Mouse (Mus musculus) spleen, adult 2 months (tissue): ENCODE data around the gene Fam227a. TPM values are rescaled to one million over a fixed set of nuclear protein-coding genes. Genes with fewer than 3 reads are reported as not detected.

Source experiments
- DNase-seq, 2 experiments: peaks; one replicate each; pipeline versions ENCODE4 v3.0.0 to v3.0.0-alpha.2; 2012 to 2021; ENCODE audit warnings: low spot score in 2 of 2, low read depth in 1 of 2
- H3K27ac ChIP-seq: fragments of 200-500 bp; 2 replicates; pipeline ENCODE4 v1.5.1; 2012; ENCODE audit warnings: low read length, inconsistent platforms; ENCODE audit not compliant: insufficient read depth
- H3K27me3 ChIP-seq: fragments of 200-500 bp; 2 replicates; pipeline ENCODE4 v1.6.1; 2012; ENCODE audit warnings: mild to moderate bottlenecking, moderate library complexity, low read length, inconsistent platforms; ENCODE audit not compliant: control insufficient read depth, insufficient read depth
- H3K36me3 ChIP-seq: fragments of 200-500 bp; 2 replicates; pipeline ENCODE4 v1.6.1; 2012; ENCODE audit warnings: mild to moderate bottlenecking, low read length, inconsistent platforms; ENCODE audit not compliant: control insufficient read depth, insufficient read depth
- H3K4me1 ChIP-seq: fragments of 200-500 bp; 2 replicates; pipeline ENCODE4 v1.6.1; 2011; ENCODE audit warnings: inconsistent platforms; ENCODE audit not compliant: control insufficient read depth, insufficient read depth, insufficient read length
- H3K4me3 ChIP-seq: fragments of 200-500 bp; 2 replicates; pipeline ENCODE4 v1.5.1; 2011; ENCODE audit warnings: mild to moderate bottlenecking, inconsistent platforms; ENCODE audit not compliant: insufficient read depth, insufficient read length; ENCODE audit errors: extremely low read depth
- CTCF ChIP-seq: fragments of 200-500 bp; IDR thresholded peaks from 2 replicates; pipeline ENCODE4 v1.5.1; 2011; ENCODE audit warnings: mild to moderate bottlenecking, inconsistent platforms; ENCODE audit not compliant: insufficient read depth, insufficient read length, insufficient replicate concordance; ENCODE audit errors: extremely low read depth
- POLR2A ChIP-seq: fragments of 200-500 bp; IDR thresholded peaks from 2 replicates; pipeline ENCODE4 v1.6.1; 2011; ENCODE audit warnings: low read depth, low read length, inconsistent platforms
- WGBS: fragments of 180-500 bp; shearing (Covaris S2); methylation state at CpG from one replicate; pipeline ENCODE4 v1.1.7; 2018; 5-methylcytosine and 5-hydroxymethylcytosine counted together
- polyA plus RNA-seq: library from polyadenylated mRNA; depleted of rRNA; stranded (reverse); fragments of >200 nt; gene quantifications from 2 replicates; pipeline ENCODE4 v1.2.3, GENCODE M21; 2012

Fam227a gene
- polyA plus RNA-seq, 1 experiment: 0.41 TPM

DNA sequence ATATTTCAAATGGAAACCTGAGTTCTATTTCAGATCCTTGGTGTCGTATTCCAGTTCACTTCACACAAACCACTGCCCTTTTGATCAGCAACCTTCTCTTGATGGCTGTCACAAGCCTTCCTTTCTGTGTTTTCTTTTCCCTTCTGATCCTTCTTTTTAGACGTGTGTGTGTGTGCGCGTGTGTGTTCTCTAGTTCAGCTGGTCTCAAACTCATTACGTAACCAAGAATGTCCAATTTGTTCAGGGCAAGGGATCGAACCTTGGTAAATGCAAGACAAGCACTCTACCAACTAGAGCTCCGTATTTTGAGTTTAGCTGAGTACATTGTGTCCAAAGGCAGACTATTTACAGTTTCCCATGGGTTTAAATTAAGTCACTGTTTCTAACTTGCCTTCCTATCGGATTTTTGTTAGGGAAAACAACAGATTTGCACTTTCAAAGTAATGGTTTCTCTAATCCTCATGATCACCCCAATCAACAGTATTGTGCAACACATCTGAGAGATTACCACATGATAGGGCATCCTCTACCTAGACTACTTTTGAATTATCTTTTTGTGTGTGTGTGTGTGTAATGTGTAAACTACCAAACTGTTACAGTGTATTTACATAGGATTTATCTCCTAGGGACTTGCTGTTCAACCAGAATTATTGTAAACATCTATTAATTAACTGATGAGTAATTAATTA is 29.7 kb upstream of the Fam227a start:
- peak overlapping the region; percentile 95 for H3K4me3 ChIP-seq
- DNase-seq: no peak
- TF ChIP-seq CTCF: no peak
- TF ChIP-seq POLR2A: no peak
- WGBS: 9% methylated on average over 8 of the region's 8 CpGs
- no peaks in the 10 kb centered on the region for H3K36me3 ChIP-seq
- no peaks in the 10 kb centered on the region for H3K27me3 ChIP-seq
- peak overlapping the region; percentile 99 for H3K27ac ChIP-seq
- H3K4me1 ChIP-seq: peaks cover 21% of the 10 kb centered on the region; the same call in 1 of the 2 replicates

DNA sequence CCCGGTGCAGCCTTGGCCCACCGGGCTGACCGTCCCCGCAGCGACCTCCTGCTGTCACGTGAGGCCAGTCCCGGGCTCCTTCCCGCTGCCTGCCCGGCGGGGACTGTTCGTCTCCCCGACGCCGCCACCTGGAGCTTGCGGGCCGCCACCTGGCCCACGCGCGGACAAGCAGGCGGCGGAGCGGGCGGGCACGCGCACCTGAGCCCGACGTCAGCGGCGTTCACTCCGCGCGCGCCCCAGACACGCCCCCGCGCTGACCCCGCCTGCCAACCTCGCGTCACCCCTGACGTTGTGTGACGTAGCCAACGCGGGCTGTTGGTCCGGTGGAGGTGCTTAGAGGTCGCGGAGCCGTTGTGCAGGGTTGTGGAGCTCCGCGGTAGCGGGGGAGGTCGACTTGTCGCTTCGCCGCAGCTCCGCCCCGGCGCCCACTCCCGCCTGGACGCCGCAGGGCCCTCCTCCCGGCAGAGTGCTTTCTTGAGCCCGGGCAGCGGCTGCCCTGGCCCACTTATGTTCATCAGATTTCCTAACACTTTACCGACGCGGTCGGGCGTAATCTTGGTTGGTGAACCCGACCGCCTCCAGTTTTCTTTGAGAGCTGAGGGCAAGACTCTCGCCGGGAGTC is 29.0 kb upstream of the Fam227a start, which contains the start of gene Josd1:
Josd1 (minus strand) TSS at position 274 of the 622 bp plus-strand sequence.
- Histone ChIP-seq H3K27me3 (no peaks in the 10 kb centered on the region), H3K4me3 (peak within 1 kb of the TSS; percentile 95), H3K36me3 (no peaks in the 10 kb centered on the region), H3K27ac (peak within 1 kb of the TSS; percentile 99), H3K4me1 (peaks cover 21% of the 10 kb centered on the region; the same call in 1 of the 2 replicates)
- WGBS: under 1% methylated on average over 69 of the region's 72 CpGs
- TF ChIP-seq CTCF (no peak), POLR2A (peak; percentile 67)
- DNase-seq: peak; percentile 89 to 94

DNA sequence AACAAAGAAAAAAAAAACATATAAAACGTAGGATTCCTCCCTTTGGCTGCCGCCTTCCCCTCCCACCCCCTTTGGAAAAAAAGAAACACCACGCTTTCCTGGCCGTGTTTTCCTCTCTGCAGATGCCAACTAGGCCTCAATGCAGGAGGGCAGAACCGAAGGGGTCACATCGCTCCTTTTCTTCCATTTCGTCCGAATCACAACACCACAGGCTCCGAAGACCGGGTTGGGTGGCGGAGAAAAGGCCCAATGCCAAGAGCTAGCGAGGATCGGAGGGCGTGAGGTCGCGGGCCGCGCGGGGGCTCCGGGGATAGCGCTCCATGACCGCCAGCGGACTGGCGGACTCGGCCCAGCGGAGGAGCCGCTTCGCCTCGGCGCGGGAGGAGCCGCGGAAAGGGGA is 28.4 kb upstream of the Fam227a start:
- Histone ChIP-seq H3K27ac (peak overlapping the region; percentile 91), H3K27me3 (no peaks in the 10 kb centered on the region), H3K36me3 (no peaks in the 10 kb centered on the region), H3K4me1 (peaks cover 21% of the 10 kb centered on the region; the same call in 1 of the 2 replicates), H3K4me3 (peak overlapping the region; percentile 95)
- under 1% methylated on average over 27 of the region's 33 CpGs for WGBS
- TF ChIP-seq POLR2A: no peak
- no peak for TF ChIP-seq CTCF
- DNase-seq: no peak

DNA sequence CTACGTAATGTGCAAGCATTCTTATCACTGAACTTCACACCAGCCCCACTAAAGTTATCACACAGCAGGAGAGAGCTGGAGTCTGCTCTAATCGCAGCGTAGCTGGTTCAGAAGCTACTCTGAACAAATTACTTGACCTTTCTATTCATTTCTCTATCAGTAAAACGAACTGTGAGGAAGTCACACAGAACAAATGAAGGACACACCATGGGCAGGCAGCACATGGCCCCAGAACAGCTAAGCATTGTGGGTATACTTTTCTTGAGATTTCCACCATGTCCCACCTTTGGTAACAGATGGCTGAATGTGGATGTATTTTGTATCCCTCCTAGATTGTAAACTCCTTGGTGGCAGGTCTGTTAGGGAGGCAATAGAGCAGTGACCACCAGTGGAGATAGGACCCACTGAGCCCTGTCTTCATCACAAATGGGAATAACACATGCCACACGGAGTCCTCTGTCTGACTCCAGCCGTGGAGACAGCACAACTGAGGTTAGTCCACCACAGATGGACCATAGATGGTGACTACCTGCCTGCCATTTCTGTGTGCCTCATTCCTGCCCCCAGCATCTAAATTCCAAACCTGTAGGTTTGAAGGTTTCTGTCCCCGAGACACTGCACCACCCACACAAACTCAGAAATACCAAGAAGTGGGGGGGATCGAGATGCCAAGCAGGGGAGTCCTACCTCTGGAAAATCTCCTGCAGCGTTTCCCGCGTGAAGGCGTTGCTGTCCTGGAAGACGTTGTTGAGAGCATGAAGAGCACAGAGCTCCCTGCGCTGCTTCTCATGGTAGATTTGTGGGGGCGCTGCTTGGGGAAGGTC is 27.5 kb upstream of the Fam227a start:
- no peaks in the 10 kb centered on the region for H3K36me3 ChIP-seq
- H3K4me1 ChIP-seq: peaks cover 18% of the 10 kb centered on the region; the same call in 1 of the 2 replicates
- no peak for DNase-seq
- no peak overlapping the region for H3K27ac ChIP-seq
- H3K27me3 ChIP-seq: no peaks in the 10 kb centered on the region
- no peak for TF ChIP-seq CTCF
- no peak for TF ChIP-seq POLR2A
- WGBS: 21% methylated on average over 15 of the region's 15 CpGs
- peak overlapping the region; percentile 35; the same call in 1 of the 2 replicates for H3K4me3 ChIP-seq

DNA sequence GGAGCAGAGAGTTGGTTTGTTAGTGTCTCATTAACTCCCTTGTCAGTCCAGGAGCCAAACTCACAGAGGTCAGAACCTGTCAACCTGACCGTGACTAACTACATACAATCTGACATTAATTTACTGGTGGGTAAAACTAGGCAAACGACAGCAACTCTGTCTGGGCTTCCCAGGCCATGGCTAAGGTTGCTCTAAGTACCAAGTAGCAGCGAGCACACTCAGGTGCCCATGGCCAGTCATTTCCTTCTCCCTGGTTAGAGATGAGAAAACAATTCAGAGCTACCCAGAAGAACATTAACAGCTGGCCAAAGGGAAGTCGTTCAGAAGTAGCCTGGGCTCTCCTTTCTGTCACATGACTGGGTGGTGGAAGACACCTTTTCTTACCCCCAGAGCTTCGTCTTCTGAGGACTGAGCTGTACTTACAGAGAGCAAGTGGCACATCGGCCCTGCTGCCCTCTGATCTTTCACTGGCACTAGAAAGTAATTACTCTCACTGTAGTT is 26.4 kb upstream of the Fam227a start:
- 34% methylated on average over 6 of the region's 6 CpGs for WGBS
- H3K27ac ChIP-seq: no peak overlapping the region
- no peak for DNase-seq
- H3K4me1 ChIP-seq: peaks cover 18% of the 10 kb centered on the region; the same call in 1 of the 2 replicates
- peak overlapping the region; percentile 31; the same call in 1 of the 2 replicates for H3K4me3 ChIP-seq
- TF ChIP-seq CTCF (no peak), POLR2A (no peak)
- no peaks in the 10 kb centered on the region for H3K36me3 ChIP-seq
- no peaks in the 10 kb centered on the region for H3K27me3 ChIP-seq

DNA sequence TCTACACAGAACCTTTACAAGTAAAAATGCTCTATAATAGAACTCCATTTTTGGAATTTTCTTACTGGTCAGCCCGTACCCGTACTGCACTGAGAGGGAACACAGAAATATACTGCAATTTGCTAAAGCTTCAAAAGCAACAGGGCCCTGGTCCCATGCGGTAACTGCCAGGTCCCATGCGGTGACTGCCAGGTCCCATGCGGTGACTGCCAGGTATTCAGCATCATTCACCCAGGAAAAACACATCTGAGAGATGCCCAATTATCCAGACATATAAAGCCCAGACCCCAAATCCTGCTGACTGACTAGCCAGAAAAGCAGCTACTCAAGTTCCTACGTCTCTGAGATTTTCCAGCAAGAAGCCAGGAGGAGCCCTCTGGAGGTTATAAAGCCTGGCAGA is 25.9 kb upstream of the Fam227a start:
- Histone ChIP-seq H3K4me1 (peaks cover 18% of the 10 kb centered on the region; the same call in 1 of the 2 replicates), H3K4me3 (no peak overlapping the region), H3K36me3 (no peaks in the 10 kb centered on the region), H3K27me3 (no peaks in the 10 kb centered on the region), H3K27ac (no peak overlapping the region)
- WGBS: 92% methylated on average over 6 of the region's 6 CpGs
- TF ChIP-seq POLR2A (no peak), CTCF (no peak)
- no peak for DNase-seq
